Mouse (Mus musculus) ES-E14 (cell line): ENCODE measurements around the gene Hp.

ENCODE experiments used
- HCFC1 ChIP-seq: IDR thresholded peaks from 2 replicates; pipeline ENCODE4 v1.6.1; 2012; ENCODE audit warnings: low read length, inconsistent platforms, borderline replicate concordance; ENCODE audit not compliant: insufficient read depth
- MAFK ChIP-seq: IDR thresholded peaks from 2 replicates; pipeline ENCODE4 v1.6.1; 2014; ENCODE audit warnings: mild to moderate bottlenecking, low read depth, low read length, inconsistent platforms; ENCODE audit not compliant: insufficient read depth
- ZC3H11A ChIP-seq: IDR thresholded peaks from 2 replicates; pipeline ENCODE4 v1.6.1; 2012; ENCODE audit warnings: low read depth, mild to moderate bottlenecking, inconsistent platforms, low read length, borderline replicate concordance
- ZNF384 ChIP-seq: IDR thresholded peaks from 2 replicates; pipeline ENCODE4 v1.6.1; 2012; ENCODE audit warnings: low read depth, low read length, inconsistent platforms

DNA sequence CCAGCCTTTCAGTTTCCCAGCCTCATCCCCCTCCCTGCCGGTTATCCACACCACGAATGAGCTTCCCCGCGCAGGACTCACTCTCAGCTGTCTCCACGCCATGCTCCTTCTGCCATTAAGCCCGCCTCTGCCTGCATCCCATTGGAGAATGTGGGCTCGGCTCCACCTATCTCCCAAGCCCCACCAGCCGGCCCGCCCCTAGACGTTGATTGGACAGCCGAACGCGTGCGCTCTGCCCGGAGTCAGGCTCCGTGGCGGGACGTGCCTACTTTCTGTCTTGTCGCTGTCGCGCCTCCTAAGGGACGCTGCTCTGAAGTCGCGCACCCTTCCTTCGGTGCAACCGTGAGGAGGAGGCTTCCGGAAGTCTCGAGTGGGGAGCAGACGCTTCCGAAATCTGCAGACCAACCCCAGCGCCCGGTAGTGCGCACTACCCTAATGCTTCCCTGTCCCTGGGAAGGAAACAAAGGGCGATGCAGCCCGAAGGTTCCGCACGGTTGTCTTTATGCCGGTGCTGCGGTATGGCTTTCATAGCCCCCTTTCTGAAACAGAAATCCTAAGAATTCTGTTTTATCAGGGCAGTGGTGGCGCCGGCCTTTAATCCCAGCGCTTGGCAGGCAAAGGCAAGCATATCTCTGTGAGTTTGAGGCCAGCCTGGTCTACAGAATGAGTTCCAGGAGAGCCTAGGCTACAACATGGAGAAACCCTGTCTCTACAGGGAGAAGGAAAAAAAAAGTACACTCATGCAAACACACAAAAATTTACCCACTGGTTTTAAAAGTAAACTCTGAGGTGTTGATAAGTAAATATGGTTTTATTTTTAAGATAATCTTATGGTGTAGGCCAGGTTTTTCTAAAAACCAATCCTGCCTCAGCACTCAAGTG is 29.5 kb upstream of the Hp start, which contains the start of gene Dhodh:
- TF ChIP-seq ZC3H11A (no peak), ZNF384 (no peak; the same call in 1 of the 2 replicates), HCFC1 (peak; percentile 85), MAFK (no peak)
